Mouse (Mus musculus) kidney, postnatal 14 days (tissue): ENCODE results near the gene Parvg.

Source experiments
- DNase-seq: peaks from one replicate; pipeline ENCODE4 v3.0.0; 2022; ENCODE audit warnings: mixed read lengths

Parvg gene

DNA sequence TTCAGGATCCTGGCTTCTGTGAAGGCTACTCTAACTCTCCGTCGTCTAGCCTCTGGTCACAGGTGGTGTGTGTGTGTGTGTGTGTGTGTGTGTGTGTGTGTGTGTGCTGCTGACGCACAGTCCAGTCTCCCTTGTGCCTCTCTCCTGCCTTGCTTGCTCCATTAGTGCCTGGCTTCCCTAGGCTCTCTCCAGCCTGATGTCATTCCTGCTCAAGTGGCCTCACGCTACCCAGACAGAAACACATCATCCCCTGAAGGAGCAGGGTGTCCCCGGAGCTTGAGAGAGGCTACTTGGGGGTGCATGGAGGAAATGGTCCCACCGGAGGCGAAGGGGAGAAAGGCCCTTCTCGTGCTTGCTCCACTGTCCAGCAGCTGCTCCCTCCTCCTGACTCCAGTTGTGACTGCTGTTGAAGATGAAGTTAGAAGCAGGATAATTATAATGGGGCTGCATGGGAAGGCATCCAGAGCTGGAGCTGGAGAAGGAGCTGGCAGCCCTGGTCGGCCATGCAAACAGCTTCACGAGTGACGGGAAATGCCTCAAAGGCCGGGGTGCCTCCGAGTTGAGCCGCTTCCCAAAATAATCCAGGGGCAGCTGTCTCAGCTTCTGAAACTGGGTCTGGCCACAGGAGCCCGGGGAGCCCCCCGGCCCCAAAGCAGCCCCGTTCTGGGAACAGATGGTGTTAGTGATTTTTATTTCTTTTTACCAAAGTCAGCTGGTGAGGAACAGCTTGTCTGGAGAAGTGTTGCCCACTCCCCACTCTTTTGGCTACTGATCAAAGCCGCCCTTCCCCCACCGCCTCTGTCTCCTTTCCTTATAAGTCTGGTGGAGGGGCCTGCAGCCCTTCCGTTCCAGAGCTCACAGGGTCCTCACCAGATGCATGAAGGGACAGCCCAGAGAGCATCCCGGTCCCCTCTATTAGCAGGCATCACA lies 28.4 kb downstream of the Parvg start:
- no peak for DNase-seq

DNA sequence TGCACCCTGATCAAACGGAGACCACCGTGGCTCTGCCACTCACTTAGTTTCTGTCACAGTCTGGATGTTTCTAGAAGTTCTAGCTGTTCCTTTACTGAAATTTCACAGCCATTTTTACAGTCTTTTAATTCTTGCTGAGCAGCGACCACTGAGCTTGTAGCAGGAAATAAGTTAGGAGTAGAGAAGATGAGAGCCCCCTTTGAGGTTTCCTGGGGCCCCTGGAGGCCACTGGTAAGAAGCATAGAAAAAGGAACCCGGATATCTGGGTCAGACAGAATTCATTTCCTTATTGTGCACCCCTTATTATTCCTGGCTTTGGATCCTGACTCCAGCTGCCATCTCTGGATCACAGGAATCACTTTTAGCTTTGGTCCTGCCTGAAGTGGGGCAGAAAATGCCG lies 31.3 kb downstream of the Parvg start:
- no peak for DNase-seq

DNA sequence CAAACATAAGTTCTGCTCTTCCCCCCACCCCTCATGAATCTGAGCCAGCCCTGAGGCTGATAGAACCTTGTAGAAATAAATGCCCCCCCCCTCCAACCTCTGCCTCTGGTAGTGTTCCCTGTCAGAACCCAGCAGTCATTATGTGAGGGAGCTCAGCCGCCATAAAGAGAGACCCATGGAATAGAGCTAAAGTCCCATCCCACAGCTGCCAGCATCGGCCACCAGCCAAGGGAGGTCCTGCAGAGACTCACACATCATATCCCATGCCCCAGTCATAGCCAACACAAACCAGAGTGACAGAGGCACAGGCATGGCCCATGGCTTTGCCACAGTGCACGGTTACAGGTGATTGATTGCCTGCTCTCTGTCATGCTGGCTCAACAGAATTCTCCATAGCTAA lies 40.9 kb downstream of the Parvg start:
- DNase-seq, result no peak

DNA sequence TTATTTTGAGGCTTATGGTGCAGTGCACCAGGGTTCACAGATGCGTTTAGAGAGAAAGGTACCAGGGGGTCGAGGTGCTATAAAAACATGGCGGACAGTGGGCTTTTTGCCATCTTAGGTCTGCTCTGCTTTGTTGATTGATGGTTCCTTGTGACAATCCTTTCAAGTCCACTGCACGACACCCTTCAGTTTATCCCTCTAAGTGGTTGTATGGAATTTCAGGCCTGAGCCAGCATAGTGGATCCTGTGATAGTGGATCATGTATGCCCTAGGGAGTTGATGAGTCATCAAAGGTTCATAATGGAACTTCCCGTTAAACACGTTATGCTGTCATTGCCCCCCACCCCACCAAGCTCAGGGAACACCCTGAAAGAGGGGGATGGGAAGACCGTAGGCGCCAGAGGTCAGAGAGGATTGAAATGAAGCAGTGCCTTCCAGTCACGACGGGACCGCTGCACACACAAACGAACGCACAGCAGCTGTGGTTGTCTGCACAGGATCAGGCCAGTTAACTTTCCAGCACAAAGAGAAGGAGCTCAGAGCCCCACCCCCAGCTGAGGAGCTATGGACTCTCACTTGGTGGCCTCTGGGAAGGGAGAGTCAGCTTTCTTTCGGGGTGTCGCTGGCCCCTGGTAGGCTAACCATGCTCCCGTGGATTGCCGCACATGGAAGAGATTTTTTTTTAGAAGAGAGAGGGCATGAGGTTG lies 42.0 kb downstream of the Parvg start:
- no peak for DNase-seq

DNA sequence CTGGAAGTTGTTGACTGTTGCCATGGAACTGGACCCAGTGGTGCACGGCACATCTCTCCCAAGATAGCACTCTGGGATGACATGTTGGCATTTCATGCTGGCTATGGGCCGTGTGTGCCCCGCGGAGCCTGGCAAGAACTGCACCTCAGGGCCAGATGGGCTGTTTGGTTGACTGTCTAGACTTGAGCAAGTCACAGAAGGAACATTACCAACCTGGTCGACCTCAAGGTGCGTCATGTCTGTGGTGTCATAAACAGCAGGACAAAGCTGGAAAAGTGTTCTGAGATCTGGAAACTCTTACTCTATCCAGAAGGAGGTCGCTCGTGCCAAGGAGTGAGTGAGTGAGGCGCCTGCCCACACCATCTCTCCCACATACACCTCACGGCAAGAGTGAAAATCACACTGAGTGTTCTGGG lies 42.8 kb downstream of the Parvg start:
- no peak for DNase-seq

DNA sequence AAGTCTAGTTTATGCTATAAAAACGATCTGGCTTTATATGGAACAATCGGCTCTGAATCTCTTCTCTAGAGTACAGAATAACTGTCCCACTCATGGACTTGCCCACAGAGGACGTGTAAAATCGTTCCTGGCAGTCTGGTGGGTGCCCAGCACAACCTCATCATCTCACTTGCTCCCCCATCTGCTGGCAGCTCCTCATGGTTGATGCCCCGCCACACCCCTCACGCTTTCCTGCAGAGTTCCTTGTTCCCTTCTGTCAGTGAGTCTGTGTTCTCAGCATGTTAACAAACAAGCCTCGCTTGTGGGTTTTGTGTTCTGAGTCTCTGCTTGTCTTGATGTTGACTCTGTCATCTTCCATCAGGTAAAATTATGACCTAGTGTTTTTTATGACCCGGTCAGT lies 43.6 kb downstream of the Parvg start:
- DNase-seq, result no peak

DNA sequence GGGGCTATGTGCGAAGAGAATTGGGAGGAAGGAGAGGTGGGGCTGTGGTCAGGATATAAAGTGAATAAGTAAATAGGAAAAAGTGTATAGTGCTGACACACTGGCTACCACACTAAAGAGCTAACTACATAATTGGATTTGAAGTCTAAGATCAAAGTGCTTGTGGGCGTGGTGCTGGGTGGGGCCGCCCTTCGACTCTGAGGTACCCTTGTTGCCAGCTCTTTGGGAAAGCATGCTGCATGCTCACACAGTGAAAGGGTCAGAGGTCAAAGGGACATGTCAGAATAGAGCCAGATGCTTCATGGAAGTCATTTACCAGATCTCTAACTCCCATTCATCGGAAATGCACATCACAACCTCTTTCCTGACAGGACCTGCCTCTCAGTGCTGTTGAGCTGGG lies 49.0 kb downstream of the Parvg start:
- DNase-seq, result no peak

DNA sequence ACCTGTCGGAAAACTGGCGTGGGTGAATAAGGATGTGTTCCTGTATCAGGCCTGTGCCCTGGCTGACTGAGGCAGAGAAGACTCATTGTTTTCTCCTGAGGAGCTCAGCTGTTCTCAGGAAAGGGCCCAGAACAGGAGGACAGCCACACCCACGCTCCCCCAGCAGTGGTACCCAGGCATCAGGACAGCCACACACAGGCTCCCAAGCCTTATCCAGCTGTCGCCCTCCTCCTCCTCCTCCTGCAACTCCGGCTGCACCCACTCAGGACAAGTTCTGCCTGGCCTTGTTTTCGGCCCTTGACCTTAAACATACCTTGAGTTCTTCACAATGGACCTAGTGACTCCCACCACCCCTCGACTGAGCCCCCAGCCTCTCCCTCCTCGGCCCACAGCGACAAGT lies 54.9 kb downstream of the Parvg start:
- no peak for DNase-seq

DNA sequence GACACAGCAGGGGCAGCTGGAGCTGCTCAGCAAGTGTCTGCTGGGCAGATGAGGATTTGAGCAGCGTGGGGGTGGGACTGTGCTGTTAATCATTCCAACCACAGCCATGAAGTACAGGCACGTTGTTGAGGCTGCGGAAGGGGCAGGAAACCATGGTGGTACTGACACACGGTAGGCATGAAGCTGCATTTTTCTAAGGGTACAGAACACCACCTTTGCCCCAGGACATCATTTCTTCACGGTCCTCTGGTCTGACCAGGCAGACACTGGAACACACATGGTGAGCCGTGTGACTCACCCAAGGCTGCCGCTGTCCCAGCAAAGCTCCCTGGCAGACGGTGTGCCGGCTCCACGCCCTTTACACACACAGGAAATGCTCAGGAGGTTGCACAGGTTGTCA lies 56.4 kb downstream of the Parvg start:
- peak; percentile 57 for DNase-seq

DNA sequence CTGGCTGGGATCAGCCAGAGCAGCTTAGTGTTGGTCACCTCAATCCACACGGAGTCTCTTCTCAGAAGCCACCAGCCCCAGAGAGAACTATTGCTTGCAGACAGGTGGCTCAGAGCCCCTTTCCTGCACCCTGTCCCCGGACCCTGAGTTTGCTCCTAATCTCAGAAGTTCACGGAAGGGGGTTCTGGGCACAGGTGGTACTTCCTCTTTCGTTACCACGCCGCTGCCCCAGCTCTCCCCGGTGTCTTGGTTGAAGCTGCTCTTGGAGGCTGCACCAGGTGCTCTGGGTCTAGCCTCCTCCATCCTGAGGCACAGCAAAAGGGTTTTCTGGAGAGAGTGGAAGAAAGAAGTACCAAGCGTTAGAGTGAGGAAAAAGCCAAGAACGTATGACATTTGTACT lies 60.2 kb downstream of the Parvg start:
- DNase-seq, result no peak

DNA sequence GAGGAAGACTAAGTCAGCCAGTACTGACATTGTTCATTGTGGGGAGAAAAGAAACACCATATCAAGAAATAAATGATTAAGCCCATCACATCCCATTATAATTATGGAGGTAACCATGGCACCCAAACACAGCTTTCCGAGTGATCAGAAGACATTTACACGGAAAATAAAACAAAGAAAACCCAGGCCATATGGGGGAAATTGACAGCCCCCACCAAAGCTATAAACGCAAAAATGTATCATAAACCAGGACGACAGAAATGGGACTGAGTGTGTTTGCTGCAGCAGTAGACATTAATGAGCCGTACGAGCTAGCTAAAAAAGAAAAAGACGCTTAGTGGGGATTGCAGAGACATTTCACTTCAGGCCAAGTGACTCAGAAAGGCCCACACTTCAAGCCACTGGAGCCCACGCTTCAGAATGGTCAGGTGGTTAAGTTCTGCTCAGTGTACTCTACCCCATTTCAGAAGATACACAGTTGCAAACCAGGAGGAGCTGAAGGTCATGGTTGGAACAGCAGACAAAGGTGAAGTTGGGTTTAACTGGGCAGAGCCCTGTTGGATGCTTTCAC lies 62.3 kb downstream of the Parvg start:
- DNase-seq, result no peak

DNA sequence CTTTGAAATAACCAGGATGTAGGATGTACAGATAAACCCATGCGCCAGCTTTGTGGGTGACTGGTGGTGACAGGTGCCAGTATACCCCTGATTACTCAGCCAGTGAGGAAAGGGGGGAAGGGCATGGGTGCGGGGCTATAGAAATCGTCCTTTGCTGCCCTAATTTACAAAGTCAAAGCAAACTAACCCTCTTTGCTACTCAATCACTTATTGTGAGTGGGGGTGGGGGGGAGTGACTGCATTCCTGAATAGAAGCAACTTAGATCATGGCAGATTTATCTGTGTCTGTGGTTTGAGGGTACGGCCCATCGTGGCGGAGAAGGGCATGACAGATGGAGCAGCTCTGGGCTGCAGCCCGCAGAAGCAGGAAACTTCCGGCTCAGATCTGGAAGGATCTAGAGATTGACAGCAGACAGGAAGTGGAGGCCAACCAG lies 64.9 kb downstream of the Parvg start:
- DNase-seq, result no peak

DNA sequence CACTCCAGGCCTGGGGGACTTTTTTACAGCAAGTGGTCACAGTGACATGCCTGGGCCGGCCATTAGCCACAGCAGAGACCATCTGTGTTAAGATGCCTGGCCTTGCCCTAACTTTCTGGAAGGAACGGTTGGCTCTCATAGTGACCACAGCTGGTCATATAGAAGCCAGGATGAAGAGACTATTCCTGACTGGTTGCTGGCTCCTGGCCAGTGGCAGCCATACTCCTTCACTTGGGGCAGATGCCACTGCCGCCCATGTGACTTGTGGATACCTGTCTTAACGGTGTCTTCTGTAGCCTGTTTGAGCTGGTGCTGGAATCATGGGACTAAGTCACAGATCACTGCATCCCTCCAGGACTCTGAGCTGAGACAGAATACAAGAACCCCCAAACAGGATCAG lies 68.3 kb downstream of the Parvg start:
- no peak for DNase-seq
